Mouse (Mus musculus) midbrain, postnatal 0 days (tissue): ENCODE data around the gene Pde4b. TPM values are rescaled to one million over a fixed set of nuclear protein-coding genes. Genes with fewer than 3 reads are reported as not detected.
A peak's percentile ranks its signal among the peaks of the same experiment; 100 is the strongest.

Experiments
- ATAC-seq: fragments of 200-750 bp; cut with Nextera tagmentation; 2 replicates; pipeline ENCODE4 v1.8.0; 2017; ENCODE audit warnings: moderate number of reproducible peaks, mild to moderate bottlenecking, moderate TSS enrichment, moderate library complexity; ENCODE audit not compliant: low FRiP score
- DNase-seq: peaks from one replicate; pipeline ENCODE4 v3.0.0-alpha.2; 2015; ENCODE audit warnings: low spot score
- H3K27ac ChIP-seq: fragments of 300-500 bp; sonication (generic); 2 replicates; pipeline ENCODE4 v1.5.1; 2014; ENCODE audit warnings: low read depth, mild to moderate bottlenecking, low read length, mixed read lengths
- H3K27me3 ChIP-seq: fragments of 300-500 bp; sonication (generic); 2 replicates; pipeline ENCODE4 v1.6.1; 2014; ENCODE audit warnings: low read length, control low read depth, mixed read lengths; ENCODE audit not compliant: insufficient read depth
- H3K36me3 ChIP-seq: fragments of 300-500 bp; sonication (generic); 2 replicates; pipeline ENCODE4 v1.6.1; 2014; ENCODE audit warnings: low read length, control low read depth, mixed read lengths; ENCODE audit not compliant: insufficient read depth
- H3K4me1 ChIP-seq: fragments of 300-500 bp; sonication (generic); 2 replicates; pipeline ENCODE4 v1.6.1; 2014; ENCODE audit warnings: mild to moderate bottlenecking, control low read depth, antibody characterized with exemption, low read length, mixed read lengths; ENCODE audit not compliant: insufficient read depth
- H3K4me2 ChIP-seq: fragments of 300-500 bp; sonication (generic); 2 replicates; pipeline ENCODE4 v1.6.1; 2014; ENCODE audit warnings: low read depth, mild to moderate bottlenecking, low read length, mixed read lengths; ENCODE audit not compliant: poor library complexity, severe bottlenecking
- H3K4me3 ChIP-seq: fragments of 300-500 bp; sonication (generic); 2 replicates; pipeline ENCODE4 v1.5.1; 2014; ENCODE audit warnings: low read depth, mild to moderate bottlenecking, low read length, moderate library complexity
- H3K9ac ChIP-seq: fragments of 300-500 bp; sonication (generic); replicated peaks from 2 replicates; pipeline ENCODE4 v1.6.1; 2014; ENCODE audit warnings: mild to moderate bottlenecking, low read length, moderate library complexity, mixed read lengths; ENCODE audit not compliant: poor library complexity, severe bottlenecking
- H3K9me3 ChIP-seq: fragments of 300-500 bp; sonication (generic); 2 replicates; pipeline ENCODE4 v1.6.1; 2016; ENCODE audit warnings: low read length, control low read depth
- CTCF ChIP-seq: IDR thresholded peaks from 2 replicates; pipeline ENCODE4 v1.5.1; 2016; ENCODE audit warnings: antibody characterized with exemption, mild to moderate bottlenecking
- WGBS: fragments of 180-500 bp; shearing (Covaris S2); extraction: QIAGEN DNeasy Blood & Tissue Kit; methylation state at CpG from one replicate; pipeline ENCODE4 v1.1.7; 2014; 5-methylcytosine and 5-hydroxymethylcytosine counted together
- polyA plus RNA-seq: library from polyadenylated mRNA; unstranded; fragments of >200 nt; fragmentation: Nextera tagmentation; extraction: Ambion mirVana; gene quantifications from 2 replicates; pipeline ENCODE4 v1.2.1, GENCODE M21; 2015
- total RNA-seq: library from RNA; depleted of rRNA; stranded (reverse); fragments of >200 nt; gene quantifications from 2 replicates; pipeline ENCODE4 v1.2.3, GENCODE M21; 2014

Gene Pde4b
- total and polyA plus RNA-seq, 2 experiments from 2014 or later = 65.5 to 90.1 TPM

GRCm38 (mm10) chr4:102564286-102564685 lies 476.9 kb downstream of the Pde4b start:
- Histone ChIP-seq H3K4me3 (no peak overlapping the region), H3K4me2 (no peak overlapping the region), H3K9ac (no peak overlapping the region), H3K4me1 (peaks cover 6% of the 10 kb centered on the region; the same call in 1 of the 2 replicates), H3K27ac (no peak overlapping the region), H3K36me3 (no peaks in the 10 kb centered on the region), H3K9me3 (no peaks in the 10 kb centered on the region), H3K27me3 (no peaks in the 10 kb centered on the region)
- ATAC-seq (no peak), DNase-seq (no peak)
- WGBS = 84% methylated on average over 3 of the region's 3 CpGs
- no peak for TF ChIP-seq CTCF

- Histone ChIP-seq H3K27me3 (no peaks in the 10 kb centered on the region), H3K4me3 (no peak overlapping the region), H3K9ac (no peak overlapping the region), H3K27ac (no peak overlapping the region), H3K36me3 (no peaks in the 10 kb centered on the region), H3K4me2 (no peak overlapping the region), H3K4me1 (peaks cover 18% of the 10 kb centered on the region; the same call in 1 of the 2 replicates), H3K9me3 (no peaks in the 10 kb centered on the region)
- WGBS = 47% methylated on average over 1 of the region's 1 CpGs
- ATAC-seq (no peak), DNase-seq (no peak)
- no peak for TF ChIP-seq CTCF
Observed at GRCm38 (mm10) chr4:102566421-102566820, 479.1 kb downstream of the Pde4b start.

- DNase-seq = no peak
- Histone ChIP-seq H3K27me3 (no peaks in the 10 kb centered on the region), H3K27ac (no peak overlapping the region), H3K36me3 (no peaks in the 10 kb centered on the region), H3K4me3 (no peak overlapping the region), H3K9ac (no peak overlapping the region), H3K9me3 (no peaks in the 10 kb centered on the region), H3K4me1 (peaks cover 18% of the 10 kb centered on the region; the same call in 1 of the 2 replicates), H3K4me2 (no peak overlapping the region)
- WGBS = 40% methylated on average over 2 of the region's 2 CpGs
- ATAC-seq = no peak
- no peak for TF ChIP-seq CTCF
Observed at GRCm38 (mm10) chr4:102567111-102567510, 479.8 kb downstream of the Pde4b start.

GRCm38 (mm10) chr4:102567676-102568254 lies 480.4 kb downstream of the Pde4b start:
- DNase-seq = no peak
- Histone ChIP-seq H3K9me3 (no peaks in the 10 kb centered on the region), H3K9ac (no peak overlapping the region), H3K4me2 (no peak overlapping the region), H3K4me3 (no peak overlapping the region), H3K4me1 (peaks cover 18% of the 10 kb centered on the region; the same call in 1 of the 2 replicates), H3K27me3 (no peaks in the 10 kb centered on the region), H3K36me3 (no peaks in the 10 kb centered on the region), H3K27ac (no peak overlapping the region)
- no peak for TF ChIP-seq CTCF
- WGBS = 47% methylated on average over 4 of the region's 4 CpGs
- ATAC-seq = no peak

GRCm38 (mm10) chr4:102568591-102568990 lies 481.2 kb downstream of the Pde4b start:
- WGBS = 10% methylated on average over 4 of the region's 4 CpGs
- DNase-seq (peak; percentile 53), ATAC-seq (no peak)
- no peaks in the 10 kb centered on the region for H3K36me3 ChIP-seq
- no peaks in the 10 kb centered on the region for H3K9me3 ChIP-seq
- H3K9ac ChIP-seq = no peak overlapping the region
- no peak overlapping the region for H3K4me3 ChIP-seq
- no peak for TF ChIP-seq CTCF
- no peaks in the 10 kb centered on the region for H3K27me3 ChIP-seq
- H3K4me1 ChIP-seq = peaks cover 22% of the 10 kb centered on the region; the same call in 1 of the 2 replicates
- H3K4me2 ChIP-seq = no peak overlapping the region
- H3K27ac ChIP-seq = peak overlapping the region; percentile 32; the same call in 1 of the 2 replicates

- WGBS = 35% methylated on average over 8 of the region's 8 CpGs
- no peak for TF ChIP-seq CTCF
- no peak overlapping the region for H3K4me2 ChIP-seq
Observed at GRCm38 (mm10) chr4:102569101-102569583, 481.8 kb downstream of the Pde4b start.

More at GRCm38 (mm10) chr4:102569101-102569583, 481.8 kb downstream of the Pde4b start:
- Histone ChIP-seq H3K4me1 (peaks cover 22% of the 10 kb centered on the region; the same call in 1 of the 2 replicates), H3K27me3 (no peaks in the 10 kb centered on the region), H3K27ac (no peak overlapping the region), H3K9ac (no peak overlapping the region), H3K4me3 (no peak overlapping the region), H3K36me3 (no peaks in the 10 kb centered on the region), H3K9me3 (no peaks in the 10 kb centered on the region)
- no peak for DNase-seq
- no peak for ATAC-seq
